Mouse (Mus musculus): ENCODE results near the gene Fbrsl1. TPM values are rescaled to one million over a fixed set of nuclear protein-coding genes. Genes with fewer than 3 reads are reported as not detected.

Gene Fbrsl1
- polyA plus RNA-seq, 1 experiment from 2014 or later: 4.3 TPM

DNA sequence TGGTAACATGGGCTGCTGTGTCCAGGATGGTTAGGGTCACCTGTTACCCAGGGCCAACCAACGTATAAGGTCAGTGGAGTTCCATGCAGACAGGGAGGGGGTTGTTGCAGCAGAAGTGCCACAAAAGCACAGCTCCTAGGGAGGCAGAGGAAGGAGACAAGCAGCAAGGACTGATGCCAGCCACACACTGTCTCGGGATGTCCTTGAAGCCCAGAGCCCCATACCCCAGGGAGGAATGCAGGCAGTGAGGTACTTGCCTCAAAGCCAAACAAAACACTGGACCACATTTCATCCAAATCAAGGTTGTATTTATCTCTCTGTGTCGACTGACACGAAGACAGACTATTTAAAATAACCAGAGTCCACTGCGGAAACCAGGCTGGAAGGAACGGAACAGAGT lies 86.8 kb downstream of the Fbrsl1 start:
- H3K36me3 ChIP-seq (ENCODE audit: control insufficient read depth, insufficient read depth, low read length): no peaks in the 10 kb centered on the region
- no peak overlapping the region for H3K9ac ChIP-seq (ENCODE audit: low read depth, low read length)
- 78% methylated on average over 6 of the region's 6 CpGs for WGBS
- H3K4me1 ChIP-seq (ENCODE audit: control insufficient read depth, insufficient read depth, low read length): peaks cover 4% of the 10 kb centered on the region; the same call in 1 of the 2 replicates
- H3K9me3 ChIP-seq (ENCODE audit: control insufficient read depth, low read length): no peaks in the 10 kb centered on the region
- H3K4me2 ChIP-seq (ENCODE audit: low read depth, low read length): no peak overlapping the region
- H3K4me3 ChIP-seq (ENCODE audit: low read length): no peak overlapping the region
- H3K27me3 ChIP-seq (replicated peaks; ENCODE audit: control insufficient read depth, insufficient read depth, low read length): no peaks in the 10 kb centered on the region
- no peak overlapping the region for H3K27ac ChIP-seq (ENCODE audit: low read length)
- ATAC-seq: no peak

- peak; percentile 52 for ATAC-seq
- 38% methylated on average over 9 of the region's 9 CpGs for WGBS
- Histone ChIP-seq H3K4me2 (ENCODE audit: low read depth, low read length) (no peak overlapping the region), H3K9ac (ENCODE audit: low read depth, low read length) (no peak overlapping the region), H3K4me1 (ENCODE audit: control insufficient read depth, insufficient read depth, low read length) (no peaks in the 10 kb centered on the region), H3K4me3 (ENCODE audit: low read length) (no peak overlapping the region), H3K9me3 (ENCODE audit: control insufficient read depth, low read length) (no peaks in the 10 kb centered on the region), H3K27me3 (replicated peaks; ENCODE audit: control insufficient read depth, insufficient read depth, low read length) (peaks cover 8% of the 10 kb centered on the region; the same call in 1 of the 2 replicates), H3K27ac (ENCODE audit: low read length) (no peak overlapping the region), H3K36me3 (ENCODE audit: control insufficient read depth, insufficient read depth, low read length) (no peaks in the 10 kb centered on the region)
Measured at GRCm38 (mm10) chr5:110357531-110358179, 90.6 kb downstream of the Fbrsl1 start.

GRCm38 (mm10) chr5:110354716-110355115 lies 93.6 kb downstream of the Fbrsl1 start:
- H3K4me3 ChIP-seq (ENCODE audit: low read length): no peak overlapping the region
- H3K27ac ChIP-seq (ENCODE audit: low read length): no peak overlapping the region
- ATAC-seq: no peak; the same call in 1 of the 2 replicates
- no peaks in the 10 kb centered on the region for H3K9me3 ChIP-seq (ENCODE audit: control insufficient read depth, low read length)
- H3K9ac ChIP-seq (ENCODE audit: low read depth, low read length): no peak overlapping the region
- peaks cover 8% of the 10 kb centered on the region; the same call in 1 of the 2 replicates for H3K27me3 ChIP-seq (replicated peaks; ENCODE audit: control insufficient read depth, insufficient read depth, low read length)
- H3K36me3 ChIP-seq (ENCODE audit: control insufficient read depth, insufficient read depth, low read length): no peaks in the 10 kb centered on the region
- no peak overlapping the region for H3K4me2 ChIP-seq (ENCODE audit: low read depth, low read length)
- no peaks in the 10 kb centered on the region for H3K4me1 ChIP-seq (ENCODE audit: control insufficient read depth, insufficient read depth, low read length)
- 15% methylated on average over 7 of the region's 7 CpGs for WGBS

DNA sequence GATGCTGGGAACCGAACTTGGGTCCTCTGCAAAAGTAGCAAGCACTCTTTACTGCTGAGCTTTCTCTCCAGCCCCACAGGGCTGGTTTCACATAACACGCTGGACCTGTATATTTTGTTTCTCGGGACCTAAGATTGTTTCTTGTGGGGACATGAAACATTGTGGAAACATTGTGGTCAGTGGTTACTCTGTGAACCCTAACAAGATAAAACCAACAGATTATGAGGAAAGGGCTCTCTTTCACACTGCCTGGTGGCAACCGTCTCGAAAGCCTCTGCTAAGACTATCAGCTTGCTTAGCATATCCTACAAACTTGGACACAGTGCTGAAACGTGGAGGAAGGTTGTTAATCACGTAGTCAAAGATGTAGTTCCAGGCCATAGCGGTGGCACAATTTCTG lies 101.3 kb downstream of the Fbrsl1 start:
- Histone ChIP-seq H3K4me1 (ENCODE audit: control insufficient read depth, insufficient read depth, low read length) (peaks cover 5% of the 10 kb centered on the region; the same call in 1 of the 2 replicates), H3K4me3 (ENCODE audit: low read length) (no peak overlapping the region), H3K36me3 (ENCODE audit: control insufficient read depth, insufficient read depth, low read length) (no peaks in the 10 kb centered on the region), H3K27me3 (replicated peaks; ENCODE audit: control insufficient read depth, insufficient read depth, low read length) (peaks cover 19% of the 10 kb centered on the region), H3K9ac (ENCODE audit: low read depth, low read length) (no peak overlapping the region), H3K9me3 (ENCODE audit: control insufficient read depth, low read length) (no peaks in the 10 kb centered on the region), H3K27ac (ENCODE audit: low read length) (no peak overlapping the region), H3K4me2 (ENCODE audit: low read depth, low read length) (no peak overlapping the region)
- 83% methylated on average over 8 of the region's 8 CpGs for WGBS
- no peak for ATAC-seq

DNA sequence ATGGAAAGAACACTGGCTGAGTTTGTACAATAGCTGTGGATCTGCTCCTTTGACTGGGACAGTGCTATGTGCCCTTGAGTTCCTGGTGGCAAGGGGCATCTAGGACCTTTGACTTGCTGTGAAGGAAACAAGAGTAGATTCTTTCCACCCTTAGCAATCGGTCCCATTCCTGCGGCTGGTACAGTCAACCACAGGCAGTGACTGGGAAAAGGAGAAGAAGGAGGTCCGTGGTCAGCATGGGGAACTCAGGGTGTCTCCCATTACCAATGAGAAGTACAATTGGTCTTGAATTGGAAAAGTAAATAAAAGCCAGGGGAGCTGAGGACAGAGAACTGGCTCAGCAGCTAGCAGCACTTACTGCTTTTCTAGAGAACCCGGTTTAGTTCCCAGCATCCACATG lies 102.8 kb downstream of the Fbrsl1 start:
- Histone ChIP-seq H3K4me3 (ENCODE audit: low read length) (no peak overlapping the region), H3K9me3 (ENCODE audit: control insufficient read depth, low read length) (no peaks in the 10 kb centered on the region), H3K36me3 (ENCODE audit: control insufficient read depth, insufficient read depth, low read length) (no peaks in the 10 kb centered on the region), H3K4me2 (ENCODE audit: low read depth, low read length) (no peak overlapping the region), H3K27ac (ENCODE audit: low read length) (no peak overlapping the region), H3K9ac (ENCODE audit: low read depth, low read length) (no peak overlapping the region), H3K4me1 (ENCODE audit: control insufficient read depth, insufficient read depth, low read length) (peaks cover 5% of the 10 kb centered on the region; the same call in 1 of the 2 replicates), H3K27me3 (replicated peaks; ENCODE audit: control insufficient read depth, insufficient read depth, low read length) (peaks cover 25% of the 10 kb centered on the region)
- 79% methylated on average over 4 of the region's 4 CpGs for WGBS
- no peak for ATAC-seq

DNA sequence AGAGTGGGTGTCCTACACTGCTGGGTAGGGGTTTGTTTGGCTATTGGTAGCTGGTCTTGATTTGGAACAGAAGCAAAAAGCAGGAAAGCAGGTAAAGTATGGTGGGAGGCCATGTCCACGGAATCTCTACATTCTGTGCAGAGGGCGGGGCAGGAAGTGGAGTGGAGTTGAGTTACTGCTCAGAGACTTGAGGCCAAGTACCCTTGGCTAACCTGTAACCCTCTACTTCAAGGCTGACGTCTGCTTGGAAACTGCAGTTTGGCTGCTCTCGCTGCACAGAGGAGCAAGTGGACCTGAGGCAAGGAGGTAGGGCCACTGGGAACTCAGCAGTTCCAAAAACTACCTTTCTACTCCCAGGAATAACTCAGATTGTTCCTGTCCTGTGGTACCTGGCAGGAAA lies 103.8 kb downstream of the Fbrsl1 start, which contains the start of gene Lrcol1:
TSS of gene Lrcol1 (plus strand) at position 207 of the 400 bp plus-strand sequence.
- H3K4me1 ChIP-seq (ENCODE audit: control insufficient read depth, insufficient read depth, low read length): peaks cover 5% of the 10 kb centered on the region; the same call in 1 of the 2 replicates
- H3K9me3 ChIP-seq (ENCODE audit: control insufficient read depth, low read length): no peaks in the 10 kb centered on the region
- no peak within 1 kb of the TSS for H3K4me3 ChIP-seq (ENCODE audit: low read length)
- peaks cover 25% of the 10 kb centered on the region for H3K27me3 ChIP-seq (replicated peaks; ENCODE audit: control insufficient read depth, insufficient read depth, low read length)
- H3K9ac ChIP-seq (ENCODE audit: low read depth, low read length): no peak within 1 kb of the TSS
- no peak within 1 kb of the TSS for H3K4me2 ChIP-seq (ENCODE audit: low read depth, low read length)
- no peaks in the 10 kb centered on the region for H3K36me3 ChIP-seq (ENCODE audit: control insufficient read depth, insufficient read depth, low read length)
- no peak for ATAC-seq
- no peak within 1 kb of the TSS for H3K27ac ChIP-seq (ENCODE audit: low read length)
- WGBS: 73% methylated on average over 4 of the region's 4 CpGs

- Histone ChIP-seq H3K4me3 (ENCODE audit: low read length) (peak within 1 kb of the TSS; percentile 55), H3K27me3 (replicated peaks; ENCODE audit: control insufficient read depth, insufficient read depth, low read length) (peaks cover 25% of the 10 kb centered on the region), H3K4me1 (ENCODE audit: control insufficient read depth, insufficient read depth, low read length) (peaks cover 5% of the 10 kb centered on the region; the same call in 1 of the 2 replicates), H3K27ac (ENCODE audit: low read length) (no peak within 1 kb of the TSS), H3K9me3 (ENCODE audit: control insufficient read depth, low read length) (no peaks in the 10 kb centered on the region), H3K4me2 (ENCODE audit: low read depth, low read length) (peak within 1 kb of the TSS; percentile 98), H3K9ac (ENCODE audit: low read depth, low read length) (peak within 1 kb of the TSS; percentile 63), H3K36me3 (ENCODE audit: control insufficient read depth, insufficient read depth, low read length) (no peaks in the 10 kb centered on the region)
- WGBS: 1% methylated on average over 43 of the region's 43 CpGs
- peak; percentile 94 for ATAC-seq
Measured at GRCm38 (mm10) chr5:110342648-110343284, 105.5 kb downstream of the Fbrsl1 start, which contains the start of gene P2rx2. Gene P2rx2, minus strand, starts transcription at chr5:110343212.

DNA sequence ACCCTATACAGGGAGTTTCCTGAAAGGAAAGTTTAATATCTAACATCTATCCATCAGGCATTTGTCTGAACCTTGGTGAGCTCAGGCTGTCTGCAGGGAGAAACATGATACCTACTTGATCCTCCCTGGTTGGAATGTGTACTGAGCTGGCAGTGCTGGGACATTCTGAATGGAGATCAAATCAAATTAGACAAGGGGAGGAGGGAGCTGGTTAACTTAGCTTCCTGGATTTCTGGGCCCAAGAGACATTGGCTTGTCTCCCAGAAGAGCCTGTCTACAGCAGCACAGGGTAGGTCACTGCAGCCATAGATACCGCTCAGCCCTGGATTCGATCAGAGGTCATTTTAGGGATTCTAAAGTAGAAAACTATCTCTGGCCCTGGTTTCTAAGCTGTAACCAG lies 109.5 kb downstream of the Fbrsl1 start:
- 82% methylated on average over 2 of the region's 2 CpGs for WGBS
- Histone ChIP-seq H3K9ac (ENCODE audit: low read depth, low read length) (no peak overlapping the region), H3K4me3 (ENCODE audit: low read length) (no peak overlapping the region), H3K9me3 (ENCODE audit: control insufficient read depth, low read length) (no peaks in the 10 kb centered on the region), H3K36me3 (ENCODE audit: control insufficient read depth, insufficient read depth, low read length) (peaks cover 4% of the 10 kb centered on the region; the same call in 1 of the 2 replicates), H3K27ac (ENCODE audit: low read length) (no peak overlapping the region), H3K4me1 (ENCODE audit: control insufficient read depth, insufficient read depth, low read length) (peaks cover 5% of the 10 kb centered on the region; the same call in 1 of the 2 replicates), H3K4me2 (ENCODE audit: low read depth, low read length) (no peak overlapping the region), H3K27me3 (replicated peaks; ENCODE audit: control insufficient read depth, insufficient read depth, low read length) (peaks cover 22% of the 10 kb centered on the region)
- no peak for ATAC-seq

- H3K36me3 ChIP-seq (ENCODE audit: control insufficient read depth, insufficient read depth, low read length): peaks cover 6% of the 10 kb centered on the region; the same call in 1 of the 2 replicates
- H3K9me3 ChIP-seq (ENCODE audit: control insufficient read depth, low read length): no peaks in the 10 kb centered on the region
- no peak overlapping the region for H3K4me2 ChIP-seq (ENCODE audit: low read depth, low read length)
Measured at GRCm38 (mm10) chr5:110330508-110330907, 117.8 kb downstream of the Fbrsl1 start.

More at GRCm38 (mm10) chr5:110330508-110330907, 117.8 kb downstream of the Fbrsl1 start:
- H3K4me3 ChIP-seq (ENCODE audit: low read length): no peak overlapping the region
- H3K4me1 ChIP-seq (ENCODE audit: control insufficient read depth, insufficient read depth, low read length): no peaks in the 10 kb centered on the region
- H3K27ac ChIP-seq (ENCODE audit: low read length): no peak overlapping the region
- WGBS: 62% methylated on average over 3 of the region's 3 CpGs
- no peak for ATAC-seq
- H3K27me3 ChIP-seq (replicated peaks; ENCODE audit: control insufficient read depth, insufficient read depth, low read length): no peaks in the 10 kb centered on the region
- no peak overlapping the region for H3K9ac ChIP-seq (ENCODE audit: low read depth, low read length)

All from intestine, embryonic 16.5 days (tissue).